Mouse (Mus musculus) CH12.LX (cell line): ENCODE data around the gene 1700088E04Rik.

ENCODE experiments used
- CHD2 ChIP-seq: IDR thresholded peaks from 2 replicates; pipeline ENCODE4 v1.6.1; 2011; ENCODE audit warnings: low read length, improper control_type of control experiment
- CTCF ChIP-seq, 2 experiments: IDR thresholded peaks in 1 of 2; conservative IDR thresholded peaks in 1 of 2; 2 replicates each; pipeline ENCODE4 v1.5.1; 2011 to 2012; ENCODE audit warnings: low read depth in 2 of 2, low read length in 2 of 2, improper control_type of control experiment in 1 of 2, inconsistent platforms in 1 of 2, mild to moderate bottlenecking in 1 of 2, moderate library complexity in 1 of 2
- EP300 ChIP-seq: IDR thresholded peaks from 2 replicates; pipeline ENCODE4 v1.6.1; 2011; ENCODE audit warnings: low read length, improper control_type of control experiment
- POLR2A ChIP-seq: IDR thresholded peaks from 2 replicates; pipeline ENCODE4 v1.6.1; 2011; ENCODE audit warnings: low read depth, mild to moderate bottlenecking, improper control_type of control experiment, low read length
- RCOR1 ChIP-seq: conservative IDR thresholded peaks from 2 replicates; pipeline ENCODE4 v1.6.1; 2012; ENCODE audit warnings: low read depth, mild to moderate bottlenecking, inconsistent platforms, low read length, improper control_type of control experiment

DNA sequence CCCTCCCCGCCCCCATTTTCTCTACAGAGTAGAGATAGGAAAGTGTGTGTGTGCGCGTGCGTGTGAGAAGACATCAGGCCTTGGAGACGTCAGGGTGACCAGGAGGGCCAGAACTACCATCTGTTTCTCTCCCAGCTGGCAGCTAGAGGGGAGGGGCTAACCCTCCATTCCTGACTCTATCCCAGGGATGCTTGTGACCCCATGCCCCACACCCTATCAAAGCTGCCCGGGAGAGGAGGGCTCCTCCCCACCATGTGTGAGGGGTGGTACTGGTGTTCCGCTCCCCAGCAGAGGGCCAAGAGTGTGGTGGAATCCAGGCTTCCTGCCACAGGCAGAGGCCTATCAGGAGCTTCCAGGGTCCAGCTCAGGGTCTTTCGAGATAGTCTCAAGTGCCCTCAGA lies 25.7 kb upstream of the 1700088E04Rik start:
- no peak for TF ChIP-seq CTCF (conservative IDR thresholded peaks at IDR 0.05 in 1 of 2, IDR thresholded peaks at IDR 0.05 in 1 of 2; ENCODE audit: low read depth in 2 of 2, low read length in 2 of 2)
- no peak for TF ChIP-seq POLR2A
- no peak for TF ChIP-seq EP300
- TF ChIP-seq CHD2: no peak
- no peak for TF ChIP-seq RCOR1
